Mouse (Mus musculus) layer of hippocampus, postnatal 25 days (tissue): ENCODE measurements around the gene Snn. TPM values are rescaled to one million over a fixed set of nuclear protein-coding genes. Genes with fewer than 3 reads are reported as not detected.

Source experiments
- DNase-seq, 2 experiments: peaks; one replicate each; pipeline ENCODE4 v3.0.0; 2022; ENCODE audit warnings: mixed read lengths in 2 of 2, low spot score in 1 of 2; ENCODE audit errors: extremely low spot score in 1 of 2
- total RNA-seq, 2 experiments: library from RNA; stranded (reverse); gene quantifications; 2 replicates each; pipeline ENCODE4 v1.2.3; 2021

Snn gene
- total RNA-seq, 2 experiments from 2014 or later, result 166 to 177 TPM

DNA sequence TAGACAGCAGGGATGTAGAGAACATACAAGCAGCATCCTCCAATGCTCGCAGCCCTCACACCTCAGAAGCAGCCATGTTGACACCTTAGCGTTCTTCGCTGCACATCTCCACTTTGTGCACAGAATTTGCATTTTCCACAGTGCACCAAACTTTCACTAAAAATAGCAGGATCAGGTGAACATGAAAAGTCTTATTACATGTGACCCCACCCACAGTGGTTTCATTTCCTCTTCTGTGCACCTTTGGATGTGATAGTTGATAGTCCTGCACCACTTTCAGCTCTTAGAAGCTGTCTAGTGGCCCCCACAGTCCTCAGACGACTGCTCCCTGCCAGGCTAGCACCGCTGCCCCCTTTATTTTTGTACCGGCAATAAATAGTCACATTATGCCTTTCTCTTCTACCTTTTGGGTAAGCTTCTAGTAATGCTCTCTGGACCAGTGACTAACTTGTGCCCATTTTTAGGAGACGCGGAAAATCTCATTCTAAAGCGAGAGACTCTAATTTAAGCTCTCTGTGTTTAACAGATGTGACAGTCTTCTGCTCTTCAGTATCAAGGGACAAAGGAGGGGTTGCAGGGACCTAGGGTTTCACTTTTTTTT is 17.0 kb downstream of the Snn start:
- DNase-seq, result no peak

DNA sequence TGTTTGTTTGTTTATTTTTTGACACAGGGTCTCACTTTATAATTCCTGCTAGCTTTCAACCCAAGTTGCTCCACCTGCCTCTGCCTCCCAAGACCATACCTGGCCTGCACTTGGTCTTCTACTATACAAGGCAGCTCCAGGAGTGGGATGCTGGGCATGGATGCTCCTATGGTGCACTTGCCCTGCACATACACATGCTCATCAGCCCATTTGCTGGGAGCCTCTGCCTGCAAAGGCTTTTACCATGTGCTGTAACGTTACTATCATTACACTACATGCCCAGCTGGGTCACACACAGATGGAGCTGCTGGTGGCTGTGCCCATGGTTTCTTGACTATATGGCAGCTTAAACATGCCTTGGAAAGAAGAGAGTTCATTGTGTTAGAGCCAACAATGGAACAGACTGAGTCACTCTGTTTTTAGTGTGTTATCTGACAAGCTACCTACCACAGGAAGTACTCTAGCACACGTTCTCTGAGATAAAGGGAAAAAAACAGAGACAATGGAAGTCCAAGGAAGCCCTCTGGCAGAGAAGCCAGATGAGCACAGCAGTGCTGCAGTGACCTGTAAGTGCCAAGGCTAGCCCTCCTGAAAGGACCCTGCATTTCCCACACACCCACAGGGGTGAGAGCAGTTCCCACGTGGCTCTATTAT is 17.6 kb downstream of the Snn start:
- DNase-seq, result no peak

DNA sequence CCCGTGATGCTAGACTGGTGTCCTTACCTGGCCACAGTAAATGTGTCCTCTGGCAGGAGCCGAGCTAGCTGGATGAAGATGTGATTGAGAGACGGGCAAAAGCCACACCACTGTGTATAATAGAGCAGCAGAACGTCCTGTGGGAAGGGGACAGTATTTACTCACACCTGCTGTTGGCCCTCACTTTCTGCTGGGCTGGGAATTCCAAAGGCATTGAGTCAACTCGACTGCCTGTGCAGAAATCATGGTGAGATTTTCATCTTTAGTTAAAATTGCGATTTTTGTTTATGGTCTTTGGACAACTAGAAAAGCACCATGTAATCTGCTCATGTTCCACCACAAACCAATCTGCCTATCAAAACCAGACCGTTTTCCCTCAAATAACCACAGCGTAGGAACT is 23.4 kb downstream of the Snn start:
- DNase-seq, result no peak

DNA sequence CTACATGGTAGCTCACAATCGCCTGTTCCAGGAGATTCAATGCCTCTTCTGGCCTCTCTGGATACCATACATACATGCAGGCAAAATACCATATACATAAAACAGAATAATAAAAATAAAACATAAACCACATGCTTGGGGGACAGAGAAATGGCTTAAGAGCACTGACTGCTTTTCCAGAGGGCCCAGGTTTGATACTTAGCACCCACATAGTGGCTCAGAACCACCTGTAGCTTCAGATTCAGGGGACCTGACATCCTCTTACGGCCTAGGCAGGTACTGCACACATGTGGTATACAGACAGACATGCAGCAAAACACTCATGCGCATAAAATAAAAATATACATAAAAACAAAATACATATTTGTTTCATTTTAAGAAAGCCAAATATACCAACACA is 25.6 kb downstream of the Snn start:
- no peak for DNase-seq

DNA sequence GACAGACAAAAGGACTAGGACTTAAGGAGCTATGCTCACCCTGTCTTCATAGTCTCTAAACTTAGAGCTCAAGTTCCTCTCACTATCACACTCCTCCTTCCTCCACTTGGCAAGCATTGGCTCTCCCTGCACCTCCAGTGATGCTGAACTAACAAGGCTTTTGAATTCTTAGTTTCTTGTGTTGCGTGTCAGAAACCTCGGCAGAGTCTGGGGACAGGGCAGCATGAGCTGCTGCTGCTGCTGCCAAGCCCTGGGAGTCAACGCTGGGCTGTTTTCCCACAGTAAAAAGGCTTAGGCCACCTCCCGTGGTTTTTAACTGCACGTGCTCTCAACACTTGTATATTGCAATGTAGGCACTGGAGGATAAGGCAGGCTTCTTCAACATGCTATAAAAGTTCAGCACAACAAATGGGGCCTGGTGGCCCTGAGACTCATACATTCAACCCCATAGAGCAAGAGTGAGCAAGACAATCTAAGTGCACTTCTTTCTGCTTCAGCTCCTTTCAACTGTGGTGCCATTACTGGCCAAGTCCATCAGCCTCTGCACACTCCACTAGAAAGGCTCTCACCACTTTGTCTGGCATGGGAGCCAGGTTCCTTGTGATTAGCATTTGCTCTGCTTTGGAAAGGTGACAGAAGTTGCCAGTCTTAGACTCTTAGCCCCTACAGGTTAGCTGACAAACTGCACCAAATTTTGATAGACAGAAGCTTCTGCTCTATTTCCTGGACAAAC is 26.3 kb downstream of the Snn start:
- DNase-seq, result no peak

DNA sequence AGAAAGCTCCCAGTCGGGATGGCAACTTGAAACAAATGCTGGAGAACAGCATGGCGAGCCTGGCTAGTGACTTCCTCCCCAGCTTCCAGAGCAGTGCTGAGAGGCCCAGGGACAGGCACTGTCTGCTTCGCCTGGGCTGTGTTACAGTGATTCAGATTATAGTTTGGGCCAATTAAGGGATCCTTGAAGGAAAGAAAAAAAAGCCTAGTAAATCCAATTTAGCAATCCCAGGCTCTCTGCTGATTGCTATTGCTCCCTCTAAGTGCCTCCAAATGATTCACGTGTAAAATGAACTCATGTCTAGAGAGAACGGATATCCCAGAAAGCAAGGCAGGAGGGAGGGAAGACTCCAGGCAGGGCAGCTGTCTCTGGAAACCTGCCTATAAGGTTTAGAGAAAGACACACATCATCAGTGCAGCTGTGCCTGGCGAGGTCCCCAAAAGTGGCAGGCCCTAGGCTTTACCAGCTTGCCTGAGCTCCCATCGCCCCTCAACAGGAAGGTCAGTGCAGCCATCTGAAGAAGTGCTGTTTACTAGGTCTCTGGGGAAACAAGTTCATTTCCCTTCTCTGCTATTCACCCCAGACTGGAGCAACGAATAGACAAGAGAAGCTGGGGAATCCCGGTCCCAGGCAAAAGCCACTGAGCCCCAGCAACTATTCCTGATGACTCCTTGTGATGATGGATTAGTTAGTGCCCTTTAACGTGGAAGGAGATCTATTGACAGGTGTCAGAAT is 30.3 kb downstream of the Snn start:
- no peak for DNase-seq

DNA sequence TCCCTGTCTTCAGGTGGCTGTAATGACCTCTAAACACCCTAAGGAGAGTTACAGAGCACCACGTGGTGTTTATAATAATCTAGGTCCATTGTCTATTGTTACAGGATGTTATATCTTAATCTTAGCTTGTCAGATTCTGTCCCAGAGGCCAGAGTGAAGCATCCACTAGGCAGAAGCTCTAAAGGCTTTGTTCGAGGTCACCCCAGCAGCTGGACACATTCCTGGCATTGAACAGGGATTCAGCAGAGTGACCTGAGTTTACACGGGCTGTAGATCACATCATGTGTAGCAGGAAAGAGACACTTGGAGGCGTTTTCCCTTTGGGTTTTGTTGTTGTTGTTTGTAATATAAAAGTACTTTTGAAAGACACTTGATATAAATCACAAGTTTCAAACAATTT is 31.3 kb downstream of the Snn start:
- no peak for DNase-seq

DNA sequence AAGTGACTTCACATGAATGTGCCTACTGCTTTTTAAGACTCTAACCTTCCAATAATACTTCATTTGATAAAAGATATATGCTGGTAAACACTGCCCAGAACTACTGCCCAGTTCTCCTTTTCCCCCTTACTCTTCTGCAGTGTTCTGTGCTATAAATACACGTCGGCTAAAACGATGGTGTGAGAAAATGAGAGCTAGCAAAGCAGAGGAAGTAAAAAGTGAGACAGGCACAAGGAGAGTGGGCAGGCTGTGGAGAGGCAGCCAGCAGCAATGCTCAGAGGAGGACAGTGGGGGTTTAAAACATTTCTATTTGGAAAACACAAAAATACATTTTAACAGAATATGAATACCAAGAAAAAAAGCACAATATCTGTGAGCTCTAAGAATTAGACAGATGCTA is 31.8 kb downstream of the Snn start:
- no peak for DNase-seq

DNA sequence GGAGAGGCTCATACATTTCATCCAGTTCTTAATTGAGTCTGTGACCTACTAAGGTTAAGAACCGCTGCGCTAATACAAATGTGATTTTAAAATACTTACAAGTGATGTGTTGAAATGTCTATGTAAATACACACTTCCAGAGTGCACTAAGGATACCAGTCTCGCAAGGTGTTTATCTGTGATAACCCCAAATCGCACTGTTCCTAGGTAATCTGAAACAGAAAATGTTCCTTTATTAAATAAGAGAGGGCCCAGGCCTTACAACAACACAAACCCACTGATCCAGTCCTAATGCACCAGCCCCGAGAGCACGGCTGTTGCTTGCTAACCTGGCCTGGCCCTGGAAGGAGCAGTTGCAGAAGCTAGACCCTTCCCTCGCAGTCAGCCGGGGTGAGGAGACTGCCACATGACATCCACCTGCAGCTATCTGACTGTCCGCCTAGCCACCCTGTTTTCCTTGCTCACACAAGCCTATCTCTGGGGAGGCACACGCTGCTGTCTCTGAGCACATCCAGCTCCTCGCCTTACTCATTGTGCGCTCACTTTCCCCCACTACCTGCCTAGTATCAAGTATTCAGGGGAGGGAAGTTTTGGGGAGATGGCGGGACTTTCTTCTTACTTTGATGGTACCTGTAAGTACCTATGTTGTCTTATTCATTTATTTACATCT is 33.1 kb downstream of the Snn start:
- no peak for DNase-seq

DNA sequence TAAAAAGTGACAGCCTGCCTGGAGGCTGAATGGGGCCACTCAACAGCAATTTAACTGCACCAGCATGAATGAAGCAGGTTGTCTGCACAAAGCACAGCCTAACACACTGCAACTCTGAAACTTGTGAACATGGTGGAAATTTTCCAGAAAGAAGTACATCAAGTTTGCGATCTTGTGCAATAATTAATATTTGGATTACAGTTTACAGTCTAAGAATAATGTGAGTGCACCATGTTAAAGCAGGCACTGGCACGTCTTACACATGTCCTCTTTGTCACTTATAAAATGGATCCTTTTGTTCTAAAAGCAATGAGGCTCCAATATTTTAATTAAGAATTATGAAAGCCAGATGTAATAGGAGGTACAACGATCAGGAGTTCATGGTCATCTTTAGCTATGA is 36.6 kb downstream of the Snn start:
- no peak for DNase-seq

DNA sequence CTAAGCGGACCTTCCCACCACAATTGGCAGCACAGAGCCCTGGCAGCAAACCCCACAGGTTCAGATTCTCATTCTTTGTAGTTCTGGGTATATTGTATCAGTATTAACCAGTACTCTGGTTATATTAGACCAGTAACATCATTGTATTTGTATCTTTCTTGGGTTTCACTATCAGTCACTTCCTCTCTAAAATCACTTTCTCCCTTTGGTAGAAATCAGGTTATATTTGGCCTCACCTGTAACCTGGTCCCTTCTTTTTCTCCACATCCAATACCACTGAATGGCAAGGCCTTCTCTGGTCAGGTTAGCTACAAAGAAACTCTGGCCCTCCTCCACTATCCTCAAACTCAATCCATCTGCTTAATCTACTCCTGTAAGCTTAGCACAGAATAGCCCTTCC is 44.2 kb downstream of the Snn start:
- DNase-seq, result no peak

DNA sequence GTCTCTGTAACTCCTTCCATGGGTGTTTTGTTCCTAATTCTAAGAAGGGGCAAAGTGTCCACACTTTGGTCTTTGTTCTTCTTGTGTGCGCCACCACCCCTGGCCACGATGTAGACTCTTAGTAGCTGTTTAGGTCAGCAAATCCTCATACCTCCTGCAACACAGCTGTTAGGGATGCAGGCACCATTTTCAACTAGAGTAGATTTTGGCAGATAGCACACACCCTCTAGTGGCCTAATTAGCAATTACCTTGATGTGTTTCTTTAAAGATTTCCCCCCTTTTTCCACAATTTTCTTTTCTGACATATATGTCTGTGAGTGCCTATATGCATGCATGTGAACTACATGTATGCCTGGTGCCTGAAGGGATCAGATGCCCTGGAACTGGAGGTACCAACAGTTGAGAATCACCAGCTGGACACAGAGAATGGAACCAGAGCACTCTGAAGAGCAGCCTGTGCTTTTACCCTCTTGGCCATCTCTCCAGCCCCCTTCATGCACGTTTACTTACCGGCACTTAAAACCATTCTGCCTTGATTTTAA is 48.5 kb downstream of the Snn start:
- no peak for DNase-seq

DNA sequence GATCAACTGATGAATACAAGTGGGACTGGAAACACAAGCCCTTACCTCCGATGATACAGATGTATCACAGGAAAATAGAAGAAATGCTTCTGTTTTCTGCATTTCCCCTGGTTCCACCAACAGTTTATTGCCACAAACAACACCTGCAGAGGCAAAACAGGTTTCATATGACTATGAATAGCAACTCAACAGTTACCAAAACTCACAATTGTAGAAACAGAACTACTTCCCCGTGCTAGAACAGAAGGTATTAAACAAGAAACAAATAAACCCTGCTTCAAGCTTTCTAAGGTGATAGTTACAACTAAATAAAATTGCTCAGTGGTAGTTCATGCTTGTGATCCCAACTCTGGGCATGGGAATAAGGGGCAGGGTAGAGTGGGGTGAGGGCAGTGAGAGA is 61.9 kb downstream of the Snn start:
- no peak for DNase-seq

DNA sequence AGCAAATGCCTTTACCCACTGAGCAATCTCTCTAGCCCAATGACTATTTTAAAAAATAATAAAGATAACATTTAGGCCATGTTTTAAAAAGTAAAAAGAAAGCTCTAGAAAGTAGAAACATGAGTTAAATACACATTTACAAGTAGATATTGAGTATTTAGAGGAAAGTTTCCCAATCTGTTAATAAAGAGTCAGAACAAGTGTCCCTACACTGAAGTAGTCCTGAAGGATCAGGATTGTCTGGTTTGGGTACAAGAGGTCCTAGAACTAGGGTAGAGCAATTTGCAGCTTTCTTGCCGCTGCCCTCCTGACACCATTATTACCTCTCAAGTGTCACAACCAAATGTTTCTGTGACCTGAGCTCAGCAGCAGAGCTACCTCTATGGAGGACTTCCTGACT is 63.4 kb downstream of the Snn start:
- DNase-seq, result no peak

Other genes starting within 250 kb of the Snn start
- gene Gm11172, start 248.0 kb upstream of the Snn start, total RNA-seq, result not detected
- gene Rmi2, start 225.9 kb upstream of the Snn start, total RNA-seq, result under 1 TPM; 0.17 to 0.28 TPM
- 10 to 100 TPM; 15.3 to 19.8 TPM for gene Litaf, start 5.2 kb downstream of the Snn start, total RNA-seq
- 10 to 100 TPM; 27.3 to 31.5 TPM for gene Txndc11, start 73.7 kb downstream of the Snn start, total RNA-seq
- gene Zc3h7a, start 115.4 kb downstream of the Snn start, total RNA-seq, result 10 to 100 TPM; 58.0 to 80.6 TPM
- gene Rsl1d1, start 142.4 kb downstream of the Snn start, total RNA-seq, result 10 to 100 TPM; 54.1 to 55.0 TPM
- gene Gspt1, start 193.4 kb downstream of the Snn start, total RNA-seq, result 10 to 100 TPM; 84.3 to 89.9 TPM